Mouse (Mus musculus) lung, postnatal 0 days (tissue): ENCODE measurements around the gene Treh. TPM values are rescaled to one million over a fixed set of nuclear protein-coding genes. Genes with fewer than 3 reads are reported as not detected.

Experiments
- ATAC-seq: fragments of 200-750 bp; cut with Nextera tagmentation; 2 replicates; pipeline ENCODE4 v1.8.0; 2017; ENCODE audit warnings: moderate library complexity
- DNase-seq: peaks from one replicate; pipeline ENCODE4 v3.0.0-alpha.2; 2016; ENCODE audit warnings: low spot score
- H3K27ac ChIP-seq: fragments of 300-500 bp; sonication (generic); 2 replicates; pipeline ENCODE4 v1.5.1; 2014; ENCODE audit warnings: antibody characterized with exemption, mild to moderate bottlenecking, low read length, mixed read lengths
- H3K27me3 ChIP-seq: fragments of 300-500 bp; sonication (generic); replicated peaks from 2 replicates; pipeline ENCODE4 v1.6.1; 2014; ENCODE audit warnings: low read length, mixed read lengths; ENCODE audit not compliant: insufficient read depth
- H3K36me3 ChIP-seq: fragments of 300-500 bp; sonication (generic); 2 replicates; pipeline ENCODE4 v1.6.1; 2014; ENCODE audit warnings: low read length, mixed read lengths; ENCODE audit not compliant: insufficient read depth
- H3K4me1 ChIP-seq: fragments of 300-500 bp; sonication (generic); 2 replicates; pipeline ENCODE4 v1.6.1; 2014; ENCODE audit warnings: antibody characterized with exemption, low read depth, low read length, mixed read lengths; ENCODE audit not compliant: insufficient read depth
- H3K4me2 ChIP-seq: fragments of 300-500 bp; sonication (generic); replicated peaks from 2 replicates; pipeline ENCODE4 v1.6.1; 2014; ENCODE audit warnings: low read depth, mild to moderate bottlenecking, low read length, moderate library complexity, mixed read lengths
- H3K4me3 ChIP-seq: fragments of 300-500 bp; sonication (generic); 2 replicates; pipeline ENCODE4 v1.5.1; 2014; ENCODE audit warnings: low read depth, low read length
- H3K9ac ChIP-seq: fragments of 300-500 bp; sonication (generic); replicated peaks from 2 replicates; pipeline ENCODE4 v1.6.1; 2014; ENCODE audit warnings: low read depth, mild to moderate bottlenecking
- H3K9me3 ChIP-seq: fragments of 300-500 bp; sonication (generic); 2 replicates; pipeline ENCODE4 v1.6.1; 2016; ENCODE audit warnings: low read length, mixed read lengths
- CTCF ChIP-seq: IDR thresholded peaks from 2 replicates; pipeline ENCODE4 v1.5.1; 2016; ENCODE audit warnings: antibody characterized with exemption, mild to moderate bottlenecking
- EP300 ChIP-seq: IDR thresholded peaks from 2 replicates; pipeline ENCODE4 v1.6.1; 2016; ENCODE audit warnings: antibody characterized with exemption, mild to moderate bottlenecking, control low read depth
- WGBS: fragments of 180-500 bp; shearing (Covaris S2); extraction: QIAGEN DNeasy Blood & Tissue Kit; methylation state at CpG from one replicate; pipeline ENCODE4 v1.1.7; 2014; 5-methylcytosine and 5-hydroxymethylcytosine counted together
- polyA plus RNA-seq: library from polyadenylated mRNA; unstranded; fragments of >200 nt; fragmentation: Nextera tagmentation; extraction: Ambion mirVana; gene quantifications from 2 replicates; pipeline ENCODE4 v1.2.1, GENCODE M21; 2015

Gene Treh
- polyA plus RNA-seq, 1 experiment from 2014 or later, result not detected

- Histone ChIP-seq H3K9ac (no peak overlapping the region), H3K27me3 (no peaks in the 10 kb centered on the region), H3K4me3 (no peak overlapping the region), H3K9me3 (no peaks in the 10 kb centered on the region), H3K27ac (no peak overlapping the region), H3K4me2 (no peak overlapping the region), H3K4me1 (no peaks in the 10 kb centered on the region), H3K36me3 (0 out of 2 replicates have a peak, but pooled peaks cover 9% of the 10 kb centered on the region)
- 88% methylated on average over 17 of the region's 17 CpGs for WGBS
- TF ChIP-seq EP300 (no peak), CTCF (no peak)
- DNase-seq, result no peak
- no peak for ATAC-seq
Measured at GRCm38 (mm10) chr9:44715109-44715508, 42.1 kb downstream of the Treh start.

- Histone ChIP-seq H3K27ac (no peak overlapping the region), H3K36me3 (0 out of 2 replicates have a peak, but pooled peaks cover 9% of the 10 kb centered on the region), H3K27me3 (no peaks in the 10 kb centered on the region), H3K9ac (no peak overlapping the region), H3K4me2 (no peak overlapping the region), H3K9me3 (no peaks in the 10 kb centered on the region), H3K4me3 (no peak overlapping the region), H3K4me1 (peaks cover 7% of the 10 kb centered on the region)
- TF ChIP-seq CTCF, result no peak
- TF ChIP-seq EP300, result no peak
- ATAC-seq (no peak), DNase-seq (no peak)
- 94% methylated on average over 29 of the region's 29 CpGs for WGBS
Measured at GRCm38 (mm10) chr9:44715705-44716362, 42.8 kb downstream of the Treh start.

- H3K9me3 ChIP-seq, result no peaks in the 10 kb centered on the region
- no peak overlapping the region for H3K4me2 ChIP-seq
- DNase-seq, result no peak
- WGBS, result 85% methylated on average over 6 of the region's 6 CpGs
- H3K27me3 ChIP-seq, result no peaks in the 10 kb centered on the region
- H3K27ac ChIP-seq, result no peak overlapping the region
- H3K4me3 ChIP-seq, result no peak overlapping the region
- 0 out of 2 replicates have a peak, but pooled peaks cover 9% of the 10 kb centered on the region for H3K36me3 ChIP-seq
- no peak for ATAC-seq
- H3K4me1 ChIP-seq, result peaks cover 8% of the 10 kb centered on the region
- TF ChIP-seq EP300, result no peak
- no peak for TF ChIP-seq CTCF
- H3K9ac ChIP-seq, result no peak overlapping the region
Measured at GRCm38 (mm10) chr9:44716997-44717821, 44.2 kb downstream of the Treh start.

- ATAC-seq, result no peak
- no peak for TF ChIP-seq EP300
- TF ChIP-seq CTCF, result no peak
- H3K27me3 ChIP-seq, result no peaks in the 10 kb centered on the region
- H3K27ac ChIP-seq, result no peak overlapping the region
- 86% methylated on average over 10 of the region's 10 CpGs for whole genome bisulfite sequencing
- H3K36me3 ChIP-seq, result 0 out of 2 replicates have a peak, but pooled peaks cover 9% of the 10 kb centered on the region
- no peak overlapping the region for H3K4me2 ChIP-seq
- no peaks in the 10 kb centered on the region for H3K9me3 ChIP-seq
- DNase-seq, result no peak
- no peak overlapping the region for H3K4me3 ChIP-seq
- peaks cover 8% of the 10 kb centered on the region for H3K4me1 ChIP-seq
- H3K9ac ChIP-seq, result no peak overlapping the region
Measured at GRCm38 (mm10) chr9:44717822-44718242, 44.8 kb downstream of the Treh start.

GRCm38 (mm10) chr9:44718937-44719631 lies 46.1 kb downstream of the Treh start:
- Histone ChIP-seq H3K27me3 (no peaks in the 10 kb centered on the region), H3K9me3 (no peaks in the 10 kb centered on the region), H3K4me1 (peaks cover 8% of the 10 kb centered on the region), H3K36me3 (0 out of 2 replicates have a peak, but pooled peaks cover 9% of the 10 kb centered on the region), H3K27ac (no peak overlapping the region), H3K4me2 (no peak overlapping the region), H3K4me3 (no peak overlapping the region), H3K9ac (no peak overlapping the region)
- 86% methylated on average over 12 of the region's 12 CpGs for WGBS
- no peak for TF ChIP-seq EP300
- no peak for TF ChIP-seq CTCF
- no peak for DNase-seq
- no peak for ATAC-seq
